In genomic region chr5:100082006-100082405, GRCm38 (mm10) we compare ENCODE assay signal across 19 mouse cellular contexts. TPM values are rescaled to one million over a fixed set of nuclear protein-coding genes. Genes with fewer than 3 reads are reported as not detected.
A peak's percentile ranks its signal among the peaks of the same experiment; 100 is the strongest.
DNase-seq lines count a peak whose midpoint lies in the region; ATAC-seq lines count a peak whose summit lies in the region.
"Had no signal": no experiment of that assay in that cellular context is flagged by ENCODE, and none has a peak within 500 bp of the region (broad histone marks: within the 10 kb centered on the region; RNA-seq: fewer than 3 reads in every experiment).

No protein-coding gene starts in this region.

- H3K4me3 ChIP-seq in megakaryocyte, embryonic 14.5 days (replicated peaks), result peak overlapping the region; percentile 23
- H3K4me3 ChIP-seq: embryonic facial prominence, embryonic 12.5 days; forebrain, embryonic 15.5 days; heart, embryonic 10.5 days had no signal

- ATAC-seq in megakaryocyte, adult 5-6 weeks (ENCODE audit: poor library complexity, severe bottlenecking), result no peak
- peak; percentile 28 to 44; a peak in 1 of 4 replicates for ATAC-seq in hematopoietic stem cell, adult 5-6 weeks (replicated peaks in 1 of 2; ENCODE audit: insufficient read depth in 1 of 2, low FRiP score in 2 of 2, low TSS enrichment in 1 of 2, low read depth in 1 of 2, poor library complexity in 2 of 2, severe bottlenecking in 2 of 2)
- no peak for ATAC-seq in inflammation-experienced regulatory T-cells, adult 6 months
- ATAC-seq: forebrain, embryonic 15.5 days had no signal

- H3K9me3 ChIP-seq in megakaryocyte, embryonic 14.5 days, result peaks cover 20% of the 10 kb centered on the region
- H3K9me3 ChIP-seq: embryonic facial prominence, embryonic 12.5 days; forebrain, embryonic 15.5 days; G1E; heart, embryonic 10.5 days had no signal

- H3K4me1 ChIP-seq in megakaryocyte, embryonic 14.5 days, result peaks cover 9% of the 10 kb centered on the region

- DNase-seq in 416B (ENCODE audit: low read depth), result peak; percentile 10
- peak; percentile 6 for DNase-seq in T-cell, adult 2 months (ENCODE audit: low spot score)
- DNase-seq in urinary bladder, adult 18-20 months (ENCODE audit: low spot score in 2 of 2), result no peak
- DNase-seq in layer of hippocampus, postnatal 14 days (ENCODE audit: low spot score in 2 of 2), result no peak
- DNase-seq: adrenal gland, postnatal 10 days; cerebellum, adult 18-20 months; cerebellum, postnatal 10 days; gastrocnemius, postnatal 36 days; heart, adult 18-20 months; heart, postnatal 10 days; heart, postnatal 4 days had no signal

- H3K36me3 ChIP-seq in megakaryocyte, embryonic 14.5 days (replicated peaks; ENCODE audit: low read length), result no peaks in the 10 kb centered on the region
- H3K36me3 ChIP-seq: embryonic facial prominence, embryonic 12.5 days; forebrain, embryonic 15.5 days; G1E; heart, embryonic 10.5 days had no signal

- H3K27me3 ChIP-seq in megakaryocyte, embryonic 14.5 days (replicated peaks), result peaks cover 24% of the 10 kb centered on the region
- H3K27me3 ChIP-seq: embryonic facial prominence, embryonic 12.5 days; forebrain, embryonic 15.5 days had no signal

RNA-seq across cellular contexts. Expression of gene Enoph1, which starts 42.2 kb away (rescaled TPM):
- polyA plus RNA-seq in megakaryocyte, embryonic 14.5 days (2012; ENCODE audit: insufficient read depth, low replicate concordance), result 17.0 and 25.2 TPM in 2 replicates
- total RNA-seq in megakaryocyte, adult 5-6 weeks (2015), result 32.5 and 35.1 TPM in 2 replicates
- total RNA-seq in megakaryocyte, adult 5-6 weeks (2017), result 35.4 and 36.5 TPM in 2 replicates
- 37.5 and 40.0 TPM in 2 replicates for total RNA-seq in hematopoietic stem cell, adult 5-6 weeks (2017)
- polyA plus RNA-seq in inflammation-experienced regulatory T-cells, adult 6 months (2017; shearing (Covaris generic)), result 10 to 100 TPM; 25.5 to 32.2 (median 30.2) TPM
- 10 to 100 TPM; 50.2 to 52.1 TPM for total RNA-seq in layer of hippocampus, postnatal 14 days (2021)

RNA-seq across cellular contexts. Expression of gene Hnrnpdl, which starts 42.5 kb away (rescaled TPM):
- polyA plus RNA-seq in megakaryocyte, embryonic 14.5 days (2012; ENCODE audit: insufficient read depth, low replicate concordance), result 52.5 and 67.8 TPM in 2 replicates
- total RNA-seq in megakaryocyte, adult 5-6 weeks (2015), result 196 and 214 TPM in 2 replicates
- total RNA-seq in megakaryocyte, adult 5-6 weeks (2017), result 356 and 360 TPM in 2 replicates
- total RNA-seq in hematopoietic stem cell, adult 5-6 weeks (2017), result 446 and 584 TPM in 2 replicates
- 100 to 1,000 TPM; 121 to 134 (median 123) TPM for polyA plus RNA-seq in inflammation-experienced regulatory T-cells, adult 6 months (2017; shearing (Covaris generic))
- 100 to 1,000 TPM; 160 to 187 TPM for total RNA-seq in layer of hippocampus, postnatal 14 days (2021)

Comparison
In these comparisons a context has a peak if more than half of its experiments do, and no peak if none do; other contexts are left out.
1. ATAC-seq: peak in hematopoietic stem cell, adult 5-6 weeks (2 of 2); none in megakaryocyte, adult 5-6 weeks (single experiment) and inflammation-experienced regulatory T-cells, adult 6 months (single experiment).
2. DNase-seq: peak in 416B (single experiment) and T-cell, adult 2 months (single experiment); none in urinary bladder, adult 18-20 months (0 of 2) and layer of hippocampus, postnatal 14 days (0 of 2).